Mouse (Mus musculus) E14TG2a.4 (cell line): ENCODE measurements around the gene Bloc1s4.

Experiments
- CTCF ChIP-seq: conservative IDR thresholded peaks from 2 replicates; pipeline ENCODE4 v1.5.1; 2014; ENCODE audit warnings: low read length
- POU5F1 ChIP-seq: IDR thresholded peaks from 2 replicates; pipeline ENCODE4 v1.6.1; 2014; ENCODE audit warnings: low read length, borderline replicate concordance

GRCm38 (mm10) chr5:36776021-36776575 lies 27.6 kb upstream of the Bloc1s4 start:
- TF ChIP-seq CTCF (no peak), POU5F1 (no peak)
